Mouse (Mus musculus): Measurements from ENCODE around the gene Vps37d.

- TF ChIP-seq GATA1 (IDR thresholded peaks at IDR 0.05; ENCODE audit: borderline replicate concordance, low read length) = no peak
- TF ChIP-seq FLI1 (IDR thresholded peaks at IDR 0.05; ENCODE audit: low read length) = no peak
These were observed 49.6 kb upstream of the Vps37d start for GRCm38 (mm10) chr5:135127669-135128068.

Measured in megakaryocyte, embryonic 14.5 days (primary cell).